Mouse (Mus musculus): ENCODE results near the gene Tnnc2. TPM values are rescaled to one million over a fixed set of nuclear protein-coding genes. Genes with fewer than 3 reads are reported as not detected.

Tnnc2 gene
- polyA plus RNA-seq, 1 experiment from 2014 or later: 11.2 TPM

DNA sequence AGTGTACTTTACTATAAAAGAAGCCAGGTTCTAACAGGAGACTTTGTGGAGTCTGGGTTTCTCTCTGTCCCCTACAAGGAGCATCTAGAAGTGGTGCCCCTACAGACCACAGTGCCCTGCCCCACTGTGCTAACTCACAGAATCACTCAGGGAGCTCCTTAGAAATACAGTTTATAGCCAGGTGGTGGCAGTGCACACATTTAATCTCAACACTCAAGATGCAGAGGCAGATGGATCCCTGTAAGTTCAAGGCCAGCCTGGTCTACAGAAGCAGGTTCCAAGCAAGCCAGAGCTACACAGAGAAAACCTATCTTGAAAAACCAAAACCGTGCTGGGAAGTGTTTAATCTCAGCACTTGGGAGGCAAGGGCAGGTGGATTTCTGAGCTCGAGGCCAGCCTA, 14.0 kb upstream of the Tnnc2 start:
- Histone ChIP-seq H3K36me3 (replicated peaks; ENCODE audit: control insufficient read depth, insufficient read depth, low read depth, low read length) (peaks cover 4% of the 10 kb centered on the region), H3K27me3 (ENCODE audit: control insufficient read depth, insufficient read depth, low read length) (no peaks in the 10 kb centered on the region), H3K4me2 (ENCODE audit: low read depth, low read length) (no peak overlapping the region), H3K4me1 (ENCODE audit: control insufficient read depth, insufficient read depth, low read length) (no peaks in the 10 kb centered on the region), H3K9ac (replicated peaks; ENCODE audit: low read length) (no peak overlapping the region), H3K9me3 (replicated peaks; ENCODE audit: control insufficient read depth, low read length) (no peaks in the 10 kb centered on the region), H3K4me3 (ENCODE audit: low read depth, low read length) (no peak overlapping the region), H3K27ac (replicated peaks; ENCODE audit: low read depth, low read length) (no peak overlapping the region)
- ATAC-seq (replicated peaks; ENCODE audit: insufficient number of reproducible peaks, low FRiP score, low TSS enrichment, low read depth) (no peak), DNase-seq (ENCODE audit: low spot score) (peak; percentile 26)
- 96% methylated on average over 2 of the region's 2 CpGs for WGBS

GRCm38 (mm10) chr2:164793236-164793635, 13.5 kb upstream of the Tnnc2 start:
- Histone ChIP-seq H3K36me3 (replicated peaks; ENCODE audit: control insufficient read depth, insufficient read depth, low read depth, low read length) (peaks cover 4% of the 10 kb centered on the region), H3K4me2 (ENCODE audit: low read depth, low read length) (no peak overlapping the region), H3K4me1 (ENCODE audit: control insufficient read depth, insufficient read depth, low read length) (no peaks in the 10 kb centered on the region), H3K27ac (replicated peaks; ENCODE audit: low read depth, low read length) (no peak overlapping the region), H3K9me3 (replicated peaks; ENCODE audit: control insufficient read depth, low read length) (no peaks in the 10 kb centered on the region), H3K27me3 (ENCODE audit: control insufficient read depth, insufficient read depth, low read length) (no peaks in the 10 kb centered on the region), H3K4me3 (ENCODE audit: low read depth, low read length) (no peak overlapping the region), H3K9ac (replicated peaks; ENCODE audit: low read length) (no peak overlapping the region)
- WGBS: 80% methylated on average over 3 of the region's 3 CpGs
- ATAC-seq (replicated peaks; ENCODE audit: insufficient number of reproducible peaks, low FRiP score, low TSS enrichment, low read depth): no peak
- peak; percentile 74 for DNase-seq (ENCODE audit: low spot score)

DNA sequence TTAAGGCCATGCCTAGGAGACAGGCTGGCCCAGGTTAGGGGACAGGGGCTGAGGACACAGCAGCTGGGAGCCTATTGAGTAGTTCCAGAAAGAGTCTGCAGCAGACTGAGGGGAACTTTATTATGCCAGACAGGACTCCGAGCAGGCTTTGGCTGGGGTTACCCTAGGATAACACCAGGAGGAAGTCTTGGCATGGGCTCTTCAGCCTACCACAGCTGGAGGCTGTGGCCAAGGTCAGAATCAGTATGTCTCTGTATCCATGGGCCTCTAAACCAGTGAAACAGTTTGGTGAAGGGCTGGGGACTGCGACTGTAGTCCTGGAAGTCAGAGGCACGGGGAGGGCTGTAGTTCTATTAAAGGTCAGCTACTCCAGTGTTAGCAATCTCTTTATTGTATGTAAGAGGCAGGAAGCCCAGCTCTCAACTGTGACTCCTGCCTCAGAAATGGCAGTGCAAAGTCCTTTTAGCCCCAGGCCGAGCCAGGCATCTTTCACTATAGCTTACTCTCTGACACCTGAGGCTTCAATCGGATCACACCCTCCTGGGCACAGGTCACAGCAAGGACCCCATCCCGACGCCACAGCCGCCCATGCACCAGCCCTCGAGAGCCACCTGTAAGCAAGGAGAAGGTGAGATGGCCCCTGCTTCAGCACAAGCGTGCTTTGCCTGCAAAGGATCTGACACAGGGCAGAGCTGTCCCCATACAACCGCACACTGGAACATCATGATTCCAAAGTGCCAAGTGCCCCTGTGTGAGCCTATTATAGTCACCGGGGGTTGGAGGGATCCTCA, 12.8 kb upstream of the Tnnc2 start:
- no peaks in the 10 kb centered on the region for H3K4me1 ChIP-seq (ENCODE audit: control insufficient read depth, insufficient read depth, low read length)
- H3K36me3 ChIP-seq (replicated peaks; ENCODE audit: control insufficient read depth, insufficient read depth, low read depth, low read length): peaks cover 4% of the 10 kb centered on the region
- no peak overlapping the region for H3K9ac ChIP-seq (replicated peaks; ENCODE audit: low read length)
- DNase-seq (ENCODE audit: low spot score) (no peak), ATAC-seq (replicated peaks; ENCODE audit: insufficient number of reproducible peaks, low FRiP score, low TSS enrichment, low read depth) (no peak; the same call in 1 of the 2 replicates)
- no peak overlapping the region for H3K4me2 ChIP-seq (ENCODE audit: low read depth, low read length)
- 88% methylated on average over 12 of the region's 12 CpGs for WGBS
- no peaks in the 10 kb centered on the region for H3K9me3 ChIP-seq (replicated peaks; ENCODE audit: control insufficient read depth, low read length)
- H3K27me3 ChIP-seq (ENCODE audit: control insufficient read depth, insufficient read depth, low read length): no peaks in the 10 kb centered on the region
- no peak overlapping the region for H3K4me3 ChIP-seq (ENCODE audit: low read depth, low read length)
- no peak overlapping the region for H3K27ac ChIP-seq (replicated peaks; ENCODE audit: low read depth, low read length)

GRCm38 (mm10) chr2:164791841-164792261, 12.1 kb upstream of the Tnnc2 start:
- H3K9me3 ChIP-seq (replicated peaks; ENCODE audit: control insufficient read depth, low read length): no peaks in the 10 kb centered on the region
- no peak overlapping the region for H3K4me2 ChIP-seq (ENCODE audit: low read depth, low read length)
- 93% methylated on average over 18 of the region's 18 CpGs for WGBS
- no peaks in the 10 kb centered on the region for H3K27me3 ChIP-seq (ENCODE audit: control insufficient read depth, insufficient read depth, low read length)
- ATAC-seq (replicated peaks; ENCODE audit: insufficient number of reproducible peaks, low FRiP score, low TSS enrichment, low read depth) (no peak), DNase-seq (ENCODE audit: low spot score) (no peak)
- no peaks in the 10 kb centered on the region for H3K4me1 ChIP-seq (ENCODE audit: control insufficient read depth, insufficient read depth, low read length)
- H3K4me3 ChIP-seq (ENCODE audit: low read depth, low read length): no peak overlapping the region
- H3K9ac ChIP-seq (replicated peaks; ENCODE audit: low read length): no peak overlapping the region
- H3K27ac ChIP-seq (replicated peaks; ENCODE audit: low read depth, low read length): no peak overlapping the region
- peaks cover 4% of the 10 kb centered on the region for H3K36me3 ChIP-seq (replicated peaks; ENCODE audit: control insufficient read depth, insufficient read depth, low read depth, low read length)

DNA sequence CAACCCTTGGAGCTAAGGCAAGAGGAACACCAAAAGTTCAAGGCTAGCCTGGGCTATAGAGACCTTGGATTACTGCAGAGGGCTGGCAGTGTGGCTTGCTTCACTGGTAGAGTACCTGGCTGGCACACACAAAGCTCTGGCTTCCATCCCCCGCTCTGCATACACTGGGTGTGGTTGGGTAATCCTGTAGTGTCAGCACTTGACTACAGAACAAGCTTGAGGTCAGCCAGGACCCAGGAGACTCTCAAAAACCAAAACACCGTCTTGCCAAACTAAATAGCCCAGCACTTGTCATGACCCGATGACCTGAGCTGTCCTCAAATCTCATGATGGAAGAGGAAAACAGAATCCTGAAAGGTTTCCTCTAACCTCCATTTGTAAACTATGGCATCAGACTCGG, 10.7 kb upstream of the Tnnc2 start:
- no peak overlapping the region for H3K27ac ChIP-seq (replicated peaks; ENCODE audit: low read depth, low read length)
- no peaks in the 10 kb centered on the region for H3K9me3 ChIP-seq (replicated peaks; ENCODE audit: control insufficient read depth, low read length)
- whole genome bisulfite sequencing: 78% methylated on average over 4 of the region's 4 CpGs
- ATAC-seq (replicated peaks; ENCODE audit: insufficient number of reproducible peaks, low FRiP score, low TSS enrichment, low read depth) (no peak), DNase-seq (ENCODE audit: low spot score) (no peak)
- no peak overlapping the region for H3K4me2 ChIP-seq (ENCODE audit: low read depth, low read length)
- no peak overlapping the region for H3K4me3 ChIP-seq (ENCODE audit: low read depth, low read length)
- H3K36me3 ChIP-seq (replicated peaks; ENCODE audit: control insufficient read depth, insufficient read depth, low read depth, low read length): peaks cover 4% of the 10 kb centered on the region
- no peak overlapping the region for H3K9ac ChIP-seq (replicated peaks; ENCODE audit: low read length)
- H3K4me1 ChIP-seq (ENCODE audit: control insufficient read depth, insufficient read depth, low read length): no peaks in the 10 kb centered on the region
- no peaks in the 10 kb centered on the region for H3K27me3 ChIP-seq (ENCODE audit: control insufficient read depth, insufficient read depth, low read length)

GRCm38 (mm10) chr2:164788411-164788810, 8.6 kb upstream of the Tnnc2 start:
- Histone ChIP-seq H3K27ac (replicated peaks; ENCODE audit: low read depth, low read length) (no peak overlapping the region), H3K36me3 (replicated peaks; ENCODE audit: control insufficient read depth, insufficient read depth, low read depth, low read length) (no peaks in the 10 kb centered on the region; the same call in 1 of the 2 replicates), H3K9me3 (replicated peaks; ENCODE audit: control insufficient read depth, low read length) (no peaks in the 10 kb centered on the region), H3K4me3 (ENCODE audit: low read depth, low read length) (no peak overlapping the region), H3K9ac (replicated peaks; ENCODE audit: low read length) (no peak overlapping the region), H3K27me3 (ENCODE audit: control insufficient read depth, insufficient read depth, low read length) (no peaks in the 10 kb centered on the region), H3K4me2 (ENCODE audit: low read depth, low read length) (no peak overlapping the region), H3K4me1 (ENCODE audit: control insufficient read depth, insufficient read depth, low read length) (no peaks in the 10 kb centered on the region)
- WGBS: 70% methylated on average over 4 of the region's 4 CpGs
- ATAC-seq (replicated peaks; ENCODE audit: insufficient number of reproducible peaks, low FRiP score, low TSS enrichment, low read depth) (no peak), DNase-seq (ENCODE audit: low spot score) (no peak)

GRCm38 (mm10) chr2:164787779-164788178, 8.0 kb upstream of the Tnnc2 start:
- no peak overlapping the region for H3K4me3 ChIP-seq (ENCODE audit: low read depth, low read length)
- 73% methylated on average over 10 of the region's 10 CpGs for WGBS
- no peak overlapping the region for H3K9ac ChIP-seq (replicated peaks; ENCODE audit: low read length)
- ATAC-seq (replicated peaks; ENCODE audit: insufficient number of reproducible peaks, low FRiP score, low TSS enrichment, low read depth) (no peak), DNase-seq (ENCODE audit: low spot score) (no peak)
- H3K27ac ChIP-seq (replicated peaks; ENCODE audit: low read depth, low read length): no peak overlapping the region
- no peaks in the 10 kb centered on the region; the same call in 1 of the 2 replicates for H3K36me3 ChIP-seq (replicated peaks; ENCODE audit: control insufficient read depth, insufficient read depth, low read depth, low read length)
- H3K4me2 ChIP-seq (ENCODE audit: low read depth, low read length): no peak overlapping the region
- H3K27me3 ChIP-seq (ENCODE audit: control insufficient read depth, insufficient read depth, low read length): no peaks in the 10 kb centered on the region
- H3K9me3 ChIP-seq (replicated peaks; ENCODE audit: control insufficient read depth, low read length): no peaks in the 10 kb centered on the region
- no peaks in the 10 kb centered on the region for H3K4me1 ChIP-seq (ENCODE audit: control insufficient read depth, insufficient read depth, low read length)

- Histone ChIP-seq H3K4me1 (ENCODE audit: control insufficient read depth, insufficient read depth, low read length) (no peaks in the 10 kb centered on the region), H3K9me3 (replicated peaks; ENCODE audit: control insufficient read depth, low read length) (no peaks in the 10 kb centered on the region), H3K27me3 (ENCODE audit: control insufficient read depth, insufficient read depth, low read length) (no peaks in the 10 kb centered on the region), H3K4me3 (ENCODE audit: low read depth, low read length) (no peak overlapping the region), H3K36me3 (replicated peaks; ENCODE audit: control insufficient read depth, insufficient read depth, low read depth, low read length) (no peaks in the 10 kb centered on the region; the same call in 1 of the 2 replicates), H3K9ac (replicated peaks; ENCODE audit: low read length) (no peak overlapping the region), H3K4me2 (ENCODE audit: low read depth, low read length) (no peak overlapping the region; the same call in 1 of the 2 replicates), H3K27ac (replicated peaks; ENCODE audit: low read depth, low read length) (no peak overlapping the region)
- DNase-seq (ENCODE audit: low spot score): no peak
- WGBS: 77% methylated on average over 3 of the region's 3 CpGs
- no peak for ATAC-seq (replicated peaks; ENCODE audit: insufficient number of reproducible peaks, low FRiP score, low TSS enrichment, low read depth)
These were observed 7.3 kb upstream of the Tnnc2 start for GRCm38 (mm10) chr2:164787032-164787431.
